ENCODE assay signal across 11 mouse cellular contexts in the genomic region with DNA sequence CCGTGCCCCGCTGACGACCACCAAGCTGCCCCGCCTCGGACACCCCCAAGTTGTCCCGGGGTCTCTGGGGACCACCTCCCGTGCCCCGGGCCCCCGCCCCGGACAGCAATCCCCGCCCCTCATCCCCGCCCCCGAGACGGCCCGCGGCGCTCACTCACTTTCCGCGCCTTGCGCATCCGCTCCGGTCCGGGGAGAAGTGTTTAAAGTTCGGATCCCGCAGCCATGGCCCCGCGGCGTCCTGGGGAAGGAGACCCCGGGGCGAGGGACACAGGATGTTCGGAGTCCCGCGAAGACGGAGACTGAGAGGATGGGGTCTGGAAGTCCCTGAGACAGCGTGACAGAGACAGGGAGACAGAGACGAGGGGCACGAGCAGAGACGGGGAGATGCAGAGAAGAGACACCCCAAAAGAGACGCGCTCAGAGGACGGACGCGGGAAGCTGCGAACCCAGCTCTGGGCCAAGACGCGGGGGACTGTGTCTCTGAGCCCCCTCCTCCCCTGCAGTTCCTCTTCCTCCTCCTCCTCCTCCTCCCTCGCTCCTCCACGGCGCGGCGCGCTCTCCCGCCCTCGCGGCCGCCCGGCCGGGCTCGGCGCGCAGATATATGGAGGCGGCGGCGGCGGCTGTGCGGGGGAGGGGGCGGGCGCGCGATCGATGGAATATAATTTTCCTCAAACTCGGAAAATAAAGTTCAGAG. TPM values are rescaled to one million over a fixed set of nuclear protein-coding genes. Genes with fewer than 3 reads are reported as not detected.
DNase-seq lines count a peak whose midpoint lies in the region; ATAC-seq lines count a peak whose summit lies in the region.
"Had no signal": no experiment of that assay in that cellular context is flagged by ENCODE, and none has a peak within 500 bp of the region (broad histone marks: within the 10 kb centered on the region; RNA-seq: fewer than 3 reads in every experiment).

Gm4881 (minus strand) TSS at position 238 of the 694 bp plus-strand sequence.

- H3K27ac ChIP-seq in heart, embryonic 11.5 days (ENCODE audit: low read depth, low read length), result no peak within 1 kb of the TSS
- no peak within 1 kb of the TSS for H3K27ac ChIP-seq in forebrain, embryonic 15.5 days (replicated peaks)
- no peak within 1 kb of the TSS for H3K27ac ChIP-seq in liver, embryonic 15.5 days (replicated peaks)

- H3K9me3 ChIP-seq in heart, embryonic 11.5 days (replicated peaks; ENCODE audit: control insufficient read depth, low read length), result no peaks in the 10 kb centered on the region
- H3K9me3 ChIP-seq in forebrain, embryonic 15.5 days, result no peaks in the 10 kb centered on the region
- no peaks in the 10 kb centered on the region for H3K9me3 ChIP-seq in liver, embryonic 15.5 days (replicated peaks)

- intact Hi-C loops in heart, postnatal 14 days (cut with DNase I), result no loop called here

- peaks cover 100% of the 10 kb centered on the region for H3K27me3 ChIP-seq in heart, embryonic 11.5 days (ENCODE audit: control insufficient read depth, insufficient read depth, low read length)
- H3K27me3 ChIP-seq in forebrain, embryonic 15.5 days, result peaks cover 89% of the 10 kb centered on the region
- H3K27me3 ChIP-seq in liver, embryonic 15.5 days, result peaks cover 99% of the 10 kb centered on the region

- ATAC-seq in heart, embryonic 11.5 days (replicated peaks; ENCODE audit: insufficient number of reproducible peaks, low FRiP score, low TSS enrichment), result no peak
- no peak for ATAC-seq in forebrain, embryonic 15.5 days (replicated peaks)
- no peak for ATAC-seq in liver, embryonic 15.5 days (ENCODE audit: insufficient read depth)

- peak within 1 kb of the TSS; percentile 60 for H3K4me2 ChIP-seq in heart, embryonic 11.5 days
- peak within 1 kb of the TSS; percentile 60 for H3K4me2 ChIP-seq in forebrain, embryonic 15.5 days (replicated peaks)
- H3K4me2 ChIP-seq in liver, embryonic 15.5 days, result peak within 1 kb of the TSS; percentile 39; the same call in 1 of the 2 replicates

- H3K9ac ChIP-seq in heart, embryonic 11.5 days (ENCODE audit: low read depth, low read length), result peak within 1 kb of the TSS; percentile 18; the same call in 1 of the 2 replicates
- peak within 1 kb of the TSS; percentile 32; the same call in 1 of the 2 replicates for H3K9ac ChIP-seq in forebrain, embryonic 15.5 days (replicated peaks)
- no peak within 1 kb of the TSS for H3K9ac ChIP-seq in liver, embryonic 15.5 days

- 0 out of 2 replicates have a peak, but pooled peaks cover 5% of the 10 kb centered on the region for H3K4me1 ChIP-seq in heart, embryonic 11.5 days (ENCODE audit: control insufficient read depth, insufficient read depth, low read length)
- peaks cover 16% of the 10 kb centered on the region for H3K4me1 ChIP-seq in forebrain, embryonic 15.5 days
- H3K4me1 ChIP-seq in liver, embryonic 15.5 days (replicated peaks), result peaks cover 8% of the 10 kb centered on the region

- DNase-seq in heart, postnatal 14 days, result no peak
- peak; percentile 55 for DNase-seq in CD4-positive, CD25-positive, alpha-beta regulatory T cell, adult 2 months (ENCODE audit: low read depth, low spot score)
- no peak for DNase-seq in adrenal gland, postnatal 14 days
- DNase-seq in cerebellum, adult 9-11 months, result no peak
- no peak for DNase-seq in embryo, embryonic 11 days
- DNase-seq: cerebellum, adult 11 months; kidney, postnatal 14 days had no signal

- no peaks in the 10 kb centered on the region for H3K36me3 ChIP-seq in heart, embryonic 11.5 days (ENCODE audit: control insufficient read depth, insufficient read depth, low read length)
- H3K36me3 ChIP-seq in forebrain, embryonic 15.5 days, result no peaks in the 10 kb centered on the region
- H3K36me3 ChIP-seq in liver, embryonic 15.5 days (replicated peaks), result no peaks in the 10 kb centered on the region

- WGBS in heart, embryonic 11.5 days (ENCODE audit: insufficient replicate concordance), result under 1% methylated on average over 57 of the region's 72 CpGs
- WGBS in forebrain, embryonic 15.5 days, result 1% methylated on average over 69 of the region's 72 CpGs
- 1% methylated on average over 72 of the region's 72 CpGs for WGBS in liver, embryonic 15.5 days (ENCODE audit: insufficient replicate concordance)

- H3K4me3 ChIP-seq in heart, embryonic 11.5 days (ENCODE audit: low read depth, low read length), result peak within 1 kb of the TSS; percentile 32
- H3K4me3 ChIP-seq in forebrain, embryonic 15.5 days, result peak within 1 kb of the TSS; percentile 38
- H3K4me3 ChIP-seq in liver, embryonic 15.5 days (replicated peaks), result peak within 1 kb of the TSS; percentile 18; the same call in 1 of the 2 replicates

RNA-seq across cellular contexts. Expression of gene Gm4881, which starts in this region (rescaled TPM):
- polyA plus RNA-seq in heart, embryonic 11.5 days (2014; fragmentation: Nextera tagmentation; extraction: Ambion mirVana), result not detected in 2 replicates
- total RNA-seq in heart, postnatal 14 days (2021), result not detected
- 0.22 and 1.3 TPM in 2 replicates for polyA plus RNA-seq in forebrain, embryonic 15.5 days (2015; fragmentation: Nextera tagmentation; extraction: Ambion mirVana)
- polyA plus RNA-seq in liver, embryonic 15.5 days (2015; fragmentation: Nextera tagmentation; extraction: Ambion mirVana), result not detected in 2 replicates
- total RNA-seq in adrenal gland, postnatal 14 days (2021), result not detected in 2 replicates
- polyA plus RNA-seq: C2C12 had no signal
